Mouse (Mus musculus): ENCODE measurements at regions not wholly inside any gene's neighbourhood (a gene's known extent, or its start where the extent isn't known, plus 50 kb on each side); places are given as distances from the start of the nearest gene placed in this dataset.

- TF ChIP-seq CTCF (IDR thresholded peaks at IDR 0.05; ENCODE audit: low read depth, low read length) (no peak), POLR2A (IDR thresholded peaks at IDR 0.05; ENCODE audit: extremely low read depth, insufficient read depth, low read length) (no peak)
Measured at GRCm38 (mm10) chr11:112155339-112155955, 626.6 kb upstream of the Sox9 start.
